Mouse (Mus musculus): Measurements from ENCODE around the gene Daw1. TPM values are rescaled to one million over a fixed set of nuclear protein-coding genes. Genes with fewer than 3 reads are reported as not detected.
A peak's percentile ranks its signal among the peaks of the same experiment; 100 is the strongest.

The Daw1 gene
- total RNA-seq, 2 experiments from 2014 or later, result 0.49 to 1.2 TPM

- no peak for DNase-seq (ENCODE audit: low spot score in 2 of 2)
- TF ChIP-seq CTCF (conservative IDR thresholded peaks at IDR 0.05), result no peak
- H3K27ac ChIP-seq, result no peak overlapping the region
- H3K4me3 ChIP-seq, result no peak overlapping the region
Measured at GRCm38 (mm10) chr1:83146547-83146946, 13.0 kb upstream of the Daw1 start.

- Histone ChIP-seq H3K4me3 (no peak overlapping the region), H3K27ac (no peak overlapping the region)
- TF ChIP-seq CTCF (conservative IDR thresholded peaks at IDR 0.05), result peak; percentile 58
- DNase-seq (ENCODE audit: low spot score in 2 of 2), result no peak
Measured at GRCm38 (mm10) chr1:83150227-83150626, 9.3 kb upstream of the Daw1 start.

DNA sequence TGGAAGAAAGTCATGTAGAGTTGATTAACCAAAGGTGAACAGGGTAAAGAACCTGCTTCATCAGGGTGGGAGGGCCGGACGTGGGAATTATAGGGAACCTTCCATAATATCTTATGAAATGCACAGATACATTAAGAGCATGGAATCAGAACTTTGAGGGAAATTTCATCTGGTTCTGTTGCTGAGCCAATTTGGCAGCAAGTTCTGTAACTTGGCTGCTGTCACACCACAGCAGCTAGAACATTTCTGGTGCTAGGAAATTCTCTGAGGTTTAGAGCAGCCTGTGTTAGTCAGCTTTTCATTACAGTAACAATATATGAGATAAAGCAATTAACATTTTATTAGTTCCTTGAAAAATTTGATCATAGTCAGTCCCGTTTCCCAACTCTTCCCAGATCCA is 6.6 kb upstream of the Daw1 start:
- DNase-seq (ENCODE audit: low spot score in 2 of 2), result peak; percentile 26 to 51
- TF ChIP-seq CTCF (conservative IDR thresholded peaks at IDR 0.05), result no peak
- H3K27ac ChIP-seq, result peak overlapping the region; percentile 46; the same call in 1 of the 2 replicates
- no peak overlapping the region for H3K4me3 ChIP-seq

- H3K4me3 ChIP-seq, result no peak overlapping the region
- DNase-seq (ENCODE audit: low spot score in 2 of 2), result no peak
- TF ChIP-seq CTCF (conservative IDR thresholded peaks at IDR 0.05), result no peak
- no peak overlapping the region for H3K27ac ChIP-seq
Measured at GRCm38 (mm10) chr1:83156876-83157275, 2.7 kb upstream of the Daw1 start.

GRCm38 (mm10) chr1:83161658-83162057 is 2.1 kb downstream of the Daw1 start:
- DNase-seq (ENCODE audit: low spot score in 2 of 2), result no peak
- no peak overlapping the region for H3K27ac ChIP-seq
- TF ChIP-seq CTCF (conservative IDR thresholded peaks at IDR 0.05), result no peak
- no peak overlapping the region for H3K4me3 ChIP-seq

DNA sequence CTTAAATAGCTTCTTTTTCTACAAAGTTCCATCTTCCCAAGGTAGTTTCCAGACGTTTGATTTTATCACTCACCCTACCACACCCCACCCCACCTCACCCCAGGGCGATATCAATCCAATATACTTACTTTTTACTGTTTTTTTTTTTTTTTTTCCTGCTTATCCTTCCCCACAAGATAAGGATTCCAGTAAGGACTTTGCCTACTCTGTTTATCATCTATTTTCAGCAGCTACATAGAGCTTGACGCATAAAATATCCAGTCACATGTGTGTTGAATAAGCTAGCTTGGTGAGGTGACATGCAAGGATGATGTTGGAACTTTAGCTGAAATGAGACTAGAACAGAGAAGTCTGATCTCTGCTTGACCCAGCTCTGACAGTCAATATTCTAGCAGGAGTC is 4.5 kb downstream of the Daw1 start:
- no peak overlapping the region for H3K4me3 ChIP-seq
- no peak overlapping the region for H3K27ac ChIP-seq
- DNase-seq (ENCODE audit: low spot score in 2 of 2), result no peak
- no peak for TF ChIP-seq CTCF (conservative IDR thresholded peaks at IDR 0.05)

GRCm38 (mm10) chr1:83169158-83169557 is 9.6 kb downstream of the Daw1 start:
- Histone ChIP-seq H3K27ac (no peak overlapping the region), H3K4me3 (no peak overlapping the region)
- no peak for DNase-seq (ENCODE audit: low spot score in 2 of 2)
- TF ChIP-seq CTCF (conservative IDR thresholded peaks at IDR 0.05), result no peak

- no peak for TF ChIP-seq CTCF (conservative IDR thresholded peaks at IDR 0.05)
- H3K4me3 ChIP-seq, result no peak overlapping the region
- DNase-seq (ENCODE audit: low spot score in 2 of 2), result no peak
Measured at GRCm38 (mm10) chr1:83175985-83176384, 16.4 kb downstream of the Daw1 start.

GRCm38 (mm10) chr1:83179531-83179930 is 20.0 kb downstream of the Daw1 start:
- no peak for DNase-seq (ENCODE audit: low spot score in 2 of 2)
- H3K4me3 ChIP-seq, result no peak overlapping the region
- H3K27ac ChIP-seq, result no peak overlapping the region
- no peak for TF ChIP-seq CTCF (conservative IDR thresholded peaks at IDR 0.05)

More at GRCm38 (mm10) chr1:83175985-83176384, 16.4 kb downstream of the Daw1 start:
- no peak overlapping the region for H3K27ac ChIP-seq

DNA sequence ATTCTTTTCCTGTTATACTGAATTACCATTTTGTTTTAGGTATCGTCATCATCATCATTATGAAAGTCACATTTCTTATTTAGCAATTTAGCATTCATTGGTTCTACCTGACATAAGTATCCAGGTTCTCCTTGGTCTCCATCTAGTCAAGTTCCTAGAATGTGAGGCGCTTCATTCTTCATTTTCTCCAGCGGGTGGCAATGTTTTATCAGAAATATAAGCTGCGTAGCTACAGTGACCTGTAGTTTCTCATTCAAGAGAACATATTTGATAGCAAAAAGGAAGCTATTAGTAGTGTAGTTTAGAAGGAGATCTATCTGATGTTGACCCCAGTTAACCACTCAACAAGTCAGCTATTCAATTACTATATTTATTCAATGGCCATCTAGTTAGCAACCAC is 21.9 kb downstream of the Daw1 start:
- peak; percentile 13 to 36 for DNase-seq (ENCODE audit: low spot score in 2 of 2)
- no peak overlapping the region for H3K27ac ChIP-seq
- no peak overlapping the region for H3K4me3 ChIP-seq
- TF ChIP-seq CTCF (conservative IDR thresholded peaks at IDR 0.05), result peak; percentile 81

DNA sequence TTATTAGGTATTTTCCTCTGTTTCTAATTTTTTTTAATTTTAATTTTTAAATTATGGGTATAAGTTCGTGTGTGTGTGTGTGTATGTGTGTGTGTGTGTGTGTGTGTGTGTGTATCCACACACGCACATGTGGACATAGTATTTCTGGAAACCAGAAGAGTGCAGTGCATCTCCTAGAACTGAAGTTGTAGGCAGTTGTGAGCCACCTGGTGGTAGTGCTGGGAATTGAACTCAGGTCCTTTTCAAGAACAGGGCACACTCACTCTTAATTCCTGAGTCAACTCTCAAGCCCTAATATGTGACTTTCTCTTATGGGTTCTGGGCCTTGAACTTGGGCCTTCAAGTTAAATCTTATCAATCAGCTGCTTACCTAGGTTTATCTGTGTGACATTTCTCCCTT is 27.6 kb downstream of the Daw1 start:
- Histone ChIP-seq H3K27ac (no peak overlapping the region), H3K4me3 (no peak overlapping the region)
- peak; percentile 35 to 61 for DNase-seq (ENCODE audit: low spot score in 2 of 2)
- TF ChIP-seq CTCF (conservative IDR thresholded peaks at IDR 0.05), result peak; percentile 82

GRCm38 (mm10) chr1:83209981-83210380 is 50.4 kb downstream of the Daw1 start:
- no peak for DNase-seq (ENCODE audit: low spot score in 2 of 2)
- H3K27ac ChIP-seq, result no peak overlapping the region
- no peak for TF ChIP-seq CTCF (conservative IDR thresholded peaks at IDR 0.05)
- H3K4me3 ChIP-seq, result no peak overlapping the region

DNA sequence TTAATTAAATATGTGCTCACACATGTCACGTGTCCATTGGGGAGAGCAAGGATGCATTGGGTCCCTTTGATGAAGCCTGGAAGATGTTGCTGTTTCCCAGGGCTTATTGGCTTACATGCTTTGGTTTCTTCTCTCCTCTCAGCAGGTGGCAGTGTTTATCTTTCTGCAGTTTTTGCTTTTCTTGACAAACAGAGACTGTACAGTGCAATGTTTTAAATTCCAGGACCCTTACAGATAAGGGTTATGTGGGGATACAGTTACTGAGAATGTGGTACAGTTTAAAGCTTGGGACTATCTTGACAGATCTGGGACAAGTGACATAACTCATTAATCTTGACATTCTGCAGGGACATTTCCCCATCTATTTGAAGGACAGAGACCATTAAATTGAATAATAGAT is 58.7 kb downstream of the Daw1 start:
- DNase-seq (ENCODE audit: low spot score in 2 of 2), result peak; percentile 5 to 36
- peak; percentile 78 for TF ChIP-seq CTCF (conservative IDR thresholded peaks at IDR 0.05)
- Histone ChIP-seq H3K4me3 (no peak overlapping the region), H3K27ac (no peak overlapping the region)

GRCm38 (mm10) chr1:83223072-83223471 is 63.5 kb downstream of the Daw1 start:
- Histone ChIP-seq H3K4me3 (no peak overlapping the region), H3K27ac (no peak overlapping the region)
- TF ChIP-seq CTCF (conservative IDR thresholded peaks at IDR 0.05), result peak; percentile 79
- peak in 1 of 2 experiments; percentile 7 for DNase-seq (ENCODE audit: low spot score in 2 of 2)
